Mouse (Mus musculus): Measurements from ENCODE around the gene Mettl14. TPM values are rescaled to one million over a fixed set of nuclear protein-coding genes. Genes with fewer than 3 reads are reported as not detected.

The Mettl14 gene
- total and polyA plus RNA-seq, 3 experiments = 6.0 to 13.3 (median 8.7) TPM

GRCm38 (mm10) chr3:123338666-123339195 is 47.2 kb downstream of the Mettl14 start:
- Histone ChIP-seq H3K4me2 (ENCODE audit: insufficient read depth, low read depth, poor library complexity, severe bottlenecking) (no peak overlapping the region), H3K4me1 (ENCODE audit: control insufficient read depth in 1 of 2, insufficient read depth in 2 of 2) (peaks cover 14 to 50% of the 10 kb centered on the region in 2 experiments), H3K36me3 (replicated peaks in 1 of 2; ENCODE audit: control insufficient read depth in 1 of 2, insufficient read depth in 1 of 2, low read length in 1 of 2) (peaks cover 20 to 39% of the 10 kb centered on the region in 2 experiments), H3K79me2 (replicated peaks; ENCODE audit: control insufficient read depth, extremely low read depth, insufficient read depth, poor library complexity, severe bottlenecking) (0 out of 2 replicates have a peak, but pooled peaks cover 2% of the 10 kb centered on the region), H3K4me3 (replicated peaks in 1 of 3; ENCODE audit: low read depth in 2 of 3, low read length in 2 of 3, poor library complexity in 1 of 3) (no peak overlapping the region), H3K27me3 (replicated peaks) (no peaks in the 10 kb centered on the region), H3K27ac (ENCODE audit: insufficient read depth, low read depth) (peak overlapping the region; percentile 54), H3K9ac (ENCODE audit: insufficient read depth, low read depth) (peak overlapping the region; percentile 22; the same call in 1 of the 2 replicates), H3K9me3 (replicated peaks; ENCODE audit: low read length) (no peaks in the 10 kb centered on the region)
- in situ Hi-C loops (cut with MboI; ENCODE audit: low pct_ligation_motif_present, low pct_unique_long_range_greater_than_20kb, low sequenced_read_pairs) (no loop called here), dilution Hi-C loops (cut with MboI; ENCODE audit: extremely low pct_ligation_motif_present, extremely low pct_unique_long_range_greater_than_20kb, low sequenced_read_pairs) (no loop called here)
- TF ChIP-seq CHD1 (IDR thresholded peaks at IDR 0.05; ENCODE audit: low read depth, low read length) (0 out of 2 replicates have a peak, but pooled peaks have one; percentile 39), USF2 (conservative IDR thresholded peaks at IDR 0.05; ENCODE audit: low read depth, low read length) (no peak), EP300 (IDR thresholded peaks at IDR 0.05; ENCODE audit: low read length) (no peak)
- DNase-seq (ENCODE audit: extremely low read depth) = no peak

DNA sequence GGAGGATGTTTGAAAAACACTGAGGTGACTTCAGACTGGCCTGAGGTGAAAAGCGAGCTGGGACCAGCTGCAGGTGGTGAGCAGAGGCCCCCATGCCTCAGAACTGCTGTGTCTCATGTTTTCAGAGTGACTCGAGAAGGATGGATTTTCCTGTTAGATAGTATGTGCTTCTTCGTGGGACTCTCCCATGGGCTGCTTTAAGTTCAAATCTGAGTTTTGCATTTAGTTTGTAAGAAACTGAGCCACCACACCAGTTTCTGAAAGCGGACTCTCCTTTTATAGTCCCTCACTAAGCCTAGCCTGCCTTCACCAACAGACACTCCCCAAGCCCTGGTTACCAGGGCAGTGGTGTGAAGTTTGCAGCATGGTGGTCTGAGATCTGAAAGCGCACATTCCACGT is 48.1 kb downstream of the Mettl14 start:
- peaks cover 13 to 36% of the 10 kb centered on the region in 2 experiments for H3K36me3 ChIP-seq (replicated peaks in 1 of 2; ENCODE audit: control insufficient read depth in 1 of 2, insufficient read depth in 1 of 2, low read length in 1 of 2)
- peak overlapping the region; percentile 22; the same call in 1 of the 2 replicates for H3K9ac ChIP-seq (ENCODE audit: insufficient read depth, low read depth)
- dilution Hi-C loops (cut with MboI; ENCODE audit: extremely low pct_ligation_motif_present, extremely low pct_unique_long_range_greater_than_20kb, low sequenced_read_pairs) (no loop called here), in situ Hi-C loops (cut with MboI; ENCODE audit: low pct_ligation_motif_present, low pct_unique_long_range_greater_than_20kb, low sequenced_read_pairs) (no loop called here)
- DNase-seq (ENCODE audit: extremely low read depth) = peak; percentile 58
- H3K9me3 ChIP-seq (replicated peaks; ENCODE audit: low read length) = no peaks in the 10 kb centered on the region
- H3K4me3 ChIP-seq (replicated peaks in 1 of 3; ENCODE audit: low read depth in 2 of 3, low read length in 2 of 3, poor library complexity in 1 of 3) = no peak overlapping the region
- H3K79me2 ChIP-seq (replicated peaks; ENCODE audit: control insufficient read depth, extremely low read depth, insufficient read depth, poor library complexity, severe bottlenecking) = peaks cover 6% of the 10 kb centered on the region; the same call in 1 of the 2 replicates
- H3K4me2 ChIP-seq (ENCODE audit: insufficient read depth, low read depth, poor library complexity, severe bottlenecking) = peak overlapping the region; percentile 65
- H3K27me3 ChIP-seq (replicated peaks) = no peaks in the 10 kb centered on the region
- H3K4me1 ChIP-seq (ENCODE audit: control insufficient read depth in 1 of 2, insufficient read depth in 2 of 2) = peaks cover 19 to 54% of the 10 kb centered on the region in 2 experiments
- H3K27ac ChIP-seq (ENCODE audit: insufficient read depth, low read depth) = peak overlapping the region; percentile 85
- TF ChIP-seq MXI1 (IDR thresholded peaks at IDR 0.05; ENCODE audit: low read depth, low read length) = no peak
- TF ChIP-seq ETS1 (conservative IDR thresholded peaks at IDR 0.05; ENCODE audit: low read depth, low read length) = peak; percentile 56
- peak; percentile 55; the same call in 1 of the 2 replicates for TF ChIP-seq BHLHE40 (IDR thresholded peaks at IDR 0.05; ENCODE audit: low read depth, low read length)
- peak; percentile 38; the same call in 1 of the 2 replicates for TF ChIP-seq MEF2A (IDR thresholded peaks at IDR 0.05; ENCODE audit: borderline replicate concordance, low read depth, low read length)
- TF ChIP-seq NRF1 (IDR thresholded peaks at IDR 0.05; ENCODE audit: low read depth, low read length) = no peak
- peak; percentile 63; the same call in 1 of the 2 replicates for TF ChIP-seq EP300 (IDR thresholded peaks at IDR 0.05; ENCODE audit: low read length)
- peak; percentile 30; the same call in 1 of the 2 replicates for TF ChIP-seq POLR2A (IDR thresholded peaks at IDR 0.05; ENCODE audit: low read depth, low read length)
- peak; percentile 72 for TF ChIP-seq TCF12 (IDR thresholded peaks at IDR 0.05; ENCODE audit: low read depth, low read length)
- TF ChIP-seq IRF4 (IDR thresholded peaks at IDR 0.05; ENCODE audit: low read depth, low read length) = peak; percentile 74
- peak; percentile 63 for TF ChIP-seq MYC (IDR thresholded peaks at IDR 0.05; ENCODE audit: low read depth, low read length)

GRCm38 (mm10) chr3:123336951-123337350 is 49.0 kb downstream of the Mettl14 start:
- Histone ChIP-seq H3K9ac (ENCODE audit: insufficient read depth, low read depth) (no peak overlapping the region), H3K79me2 (replicated peaks; ENCODE audit: control insufficient read depth, extremely low read depth, insufficient read depth, poor library complexity, severe bottlenecking) (peaks cover 6% of the 10 kb centered on the region; the same call in 1 of the 2 replicates), H3K4me1 (ENCODE audit: control insufficient read depth in 1 of 2, insufficient read depth in 2 of 2) (peaks cover 22 to 61% of the 10 kb centered on the region in 2 experiments), H3K9me3 (replicated peaks; ENCODE audit: low read length) (no peaks in the 10 kb centered on the region), H3K4me2 (ENCODE audit: insufficient read depth, low read depth, poor library complexity, severe bottlenecking) (peak overlapping the region; percentile 37), H3K4me3 (replicated peaks in 1 of 3; ENCODE audit: low read depth in 2 of 3, low read length in 2 of 3, poor library complexity in 1 of 3) (no peak overlapping the region), H3K27me3 (replicated peaks) (no peaks in the 10 kb centered on the region), H3K36me3 (replicated peaks in 1 of 2; ENCODE audit: control insufficient read depth in 1 of 2, insufficient read depth in 1 of 2, low read length in 1 of 2) (peaks cover 12 to 31% of the 10 kb centered on the region in 2 experiments), H3K27ac (ENCODE audit: insufficient read depth, low read depth) (peak overlapping the region; percentile 69; the same call in 1 of the 2 replicates)
- dilution Hi-C loops (cut with MboI; ENCODE audit: extremely low pct_ligation_motif_present, extremely low pct_unique_long_range_greater_than_20kb, low sequenced_read_pairs) = no loop called here
- in situ Hi-C loops (cut with MboI; ENCODE audit: low pct_ligation_motif_present, low pct_unique_long_range_greater_than_20kb, low sequenced_read_pairs) = no loop called here
- DNase-seq (ENCODE audit: extremely low read depth) = no peak
- TF ChIP-seq MEF2A (IDR thresholded peaks at IDR 0.05; ENCODE audit: borderline replicate concordance, low read depth, low read length) = no peak
- no peak for TF ChIP-seq USF2 (conservative IDR thresholded peaks at IDR 0.05; ENCODE audit: low read depth, low read length)
- TF ChIP-seq POLR2A (IDR thresholded peaks at IDR 0.05; ENCODE audit: low read depth, low read length) = no peak
- no peak for TF ChIP-seq JUN (IDR thresholded peaks at IDR 0.05; ENCODE audit: insufficient read depth, low read depth, low read length)
- no peak for TF ChIP-seq TBP (conservative IDR thresholded peaks at IDR 0.05; ENCODE audit: low read depth, low read length)
- TF ChIP-seq CHD2 (IDR thresholded peaks at IDR 0.05; ENCODE audit: low read length) = no peak
- TF ChIP-seq BHLHE40 (IDR thresholded peaks at IDR 0.05; ENCODE audit: low read depth, low read length) = no peak
- no peak for TF ChIP-seq HCFC1 (IDR thresholded peaks at IDR 0.05; ENCODE audit: low read depth, low read length)
- no peak for TF ChIP-seq UBTF (IDR thresholded peaks at IDR 0.05; ENCODE audit: low read depth, low read length)
- no peak for TF ChIP-seq MAX (IDR thresholded peaks at IDR 0.05; ENCODE audit: low read length)
- no peak for TF ChIP-seq PAX5 (IDR thresholded peaks at IDR 0.05; ENCODE audit: low read length)
- TF ChIP-seq NRF1 (IDR thresholded peaks at IDR 0.05; ENCODE audit: low read depth, low read length) = no peak
- TF ChIP-seq USF1 (IDR thresholded peaks at IDR 0.05; ENCODE audit: low read depth, low read length) = no peak
- TF ChIP-seq EP300 (IDR thresholded peaks at IDR 0.05; ENCODE audit: low read length) = no peak
- TF ChIP-seq MAFK (IDR thresholded peaks at IDR 0.05; ENCODE audit: insufficient replicate concordance, low read length) = no peak
- no peak for TF ChIP-seq SMC3 (IDR thresholded peaks at IDR 0.05; ENCODE audit: low read depth, low read length)
- no peak for TF ChIP-seq NELFE (IDR thresholded peaks at IDR 0.05; ENCODE audit: low read depth, low read length)
- TF ChIP-seq RCOR1 (conservative IDR thresholded peaks at IDR 0.05; ENCODE audit: low read depth, low read length) = no peak
